Mouse (Mus musculus) spleen, embryonic (tissue): Measurements from ENCODE around the gene 2810408A11Rik.

Experiments
- CTCF ChIA-PET: fragments of 350-600 bp; sonication (Branson Sonifier 250); formaldehyde crosslinking; loops from one replicate; lab custom pipeline; 2022; lab: Charles Lee

Gene 2810408A11Rik

GRCm38 (mm10) chr11:69900471-69901405 is at the start of gene 2810408A11Rik, which contains the start of gene Neurl4:
Gene 2810408A11Rik, minus strand, starts transcription at chr11:69900987.
Gene Neurl4, plus strand, starts transcription at chr11:69901072.
- CTCF ChIA-PET = interaction anchor here (1.2 kb wide), 1 partner anchor 11 kb away, joined by 3 read pairs; no protein-coding TSS in a partner anchor

DNA sequence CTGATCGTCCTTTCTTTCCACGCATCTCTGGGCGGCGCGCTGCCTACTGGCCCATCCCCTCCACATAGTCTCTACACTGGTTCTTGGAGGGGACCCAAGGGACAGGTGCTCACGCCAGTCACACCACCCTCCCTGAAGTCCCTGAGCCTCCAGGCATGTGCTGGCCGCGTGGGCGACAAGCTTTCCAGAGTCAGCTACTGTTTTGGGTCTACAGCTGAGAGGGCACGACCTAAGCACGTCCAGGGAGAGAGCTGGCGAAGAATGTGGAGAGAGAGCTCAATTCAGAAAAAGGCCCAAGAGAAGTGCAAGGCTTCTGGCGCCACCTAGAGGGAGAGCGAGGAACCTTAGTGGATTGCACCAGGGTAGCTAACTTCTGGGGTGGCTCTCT is 48.0 kb upstream of the 2810408A11Rik start:
- CTCF ChIA-PET = interaction anchor here (0.7 to 2.0 kb wide), 3 partner anchors 16 to 68 kb away, joined by 3 to 8 read pairs (median 7); partner anchors contain the start of gene Kctd11

DNA sequence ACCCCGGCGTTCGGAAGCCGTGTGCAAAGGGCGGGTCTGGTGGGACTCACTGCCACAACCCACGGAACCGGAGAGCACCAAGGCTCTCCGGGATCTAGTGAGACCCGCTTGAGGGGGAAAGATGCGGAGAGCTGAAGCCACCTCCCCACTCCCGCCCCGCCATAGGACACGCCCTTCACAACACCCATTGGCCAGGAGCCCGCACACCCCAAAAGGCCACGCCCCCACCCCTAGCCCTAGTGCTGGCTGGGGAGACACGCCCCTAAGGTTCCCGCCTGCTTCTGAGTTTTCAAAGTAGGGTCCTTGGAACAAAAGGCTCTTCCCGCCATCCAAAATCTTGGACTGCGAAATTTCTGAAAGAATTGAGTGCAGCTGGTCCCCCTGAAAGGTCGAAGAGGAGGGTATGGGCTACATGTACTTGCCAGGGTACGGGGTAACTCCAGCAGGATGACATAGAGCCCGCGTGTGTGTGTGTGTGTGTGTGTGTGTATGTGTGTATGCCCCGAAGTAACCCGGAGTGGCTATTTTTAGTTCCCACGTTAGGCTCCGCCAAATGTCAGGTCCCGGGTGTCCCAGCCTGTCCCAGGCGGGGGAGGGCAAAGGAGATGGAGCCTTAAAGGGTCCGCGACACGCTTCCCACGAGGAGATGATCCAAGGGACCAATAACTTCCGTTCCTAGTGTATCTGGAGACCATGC is 47.4 kb upstream of the 2810408A11Rik start, which contains the start of gene Slc2a4:
Slc2a4 (minus strand) TSS at position 123 of the 697 bp plus-strand sequence.
- CTCF ChIA-PET = interaction anchor here (0.5 to 2.0 kb wide), 6 partner anchors 16 to 195 kb away, joined by 3 to 8 read pairs (median 3); partner anchors contain the start of genes Cldn7 and Kctd11

DNA sequence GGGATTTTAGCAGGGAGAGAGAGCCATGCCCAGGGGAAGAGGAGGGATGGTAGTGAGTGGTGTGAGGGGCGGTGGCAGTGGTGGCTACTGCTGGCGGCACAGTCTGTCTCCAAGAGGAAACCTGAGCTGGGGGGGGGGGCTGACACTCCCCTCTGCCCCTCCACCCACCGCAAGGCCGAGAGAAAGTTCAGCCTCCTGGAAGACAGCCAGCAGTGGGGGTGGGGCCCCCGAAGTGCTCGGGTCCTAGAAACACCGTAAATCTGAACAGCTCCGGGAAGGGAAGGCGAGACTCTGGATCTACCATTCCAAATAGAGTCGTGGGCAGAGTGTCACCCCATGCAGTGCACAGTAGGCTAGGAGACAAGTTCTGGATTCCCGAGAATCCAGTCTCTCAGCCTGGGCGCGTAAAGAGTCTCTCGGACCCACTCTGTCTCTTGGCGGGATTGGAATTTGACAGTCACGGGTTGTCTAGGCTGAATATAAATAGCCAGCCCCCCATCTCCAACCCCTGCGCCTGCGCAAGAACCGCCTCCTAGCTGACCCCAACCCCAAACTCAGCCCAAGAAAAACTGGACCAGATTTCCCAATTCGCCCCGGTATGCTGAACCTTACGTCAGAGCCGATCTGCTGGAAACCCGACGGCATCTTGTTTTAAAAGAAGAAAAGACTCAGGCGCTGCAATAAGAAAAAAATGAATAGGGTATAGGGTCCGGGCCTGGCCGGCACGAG is 46.7 kb upstream of the 2810408A11Rik start:
- CTCF ChIA-PET = interaction anchor here (0.6 to 2.0 kb wide), 7 partner anchors 13 to 365 kb away, joined by 3 to 20 read pairs (median 3); partner anchors contain the start of genes Cldn7 and Kctd11

GRCm38 (mm10) chr11:69945997-69946891 is 45.5 kb upstream of the 2810408A11Rik start:
- CTCF ChIA-PET = interaction anchor here (1.0 to 1.7 kb wide), 2 partner anchors 12 to 17 kb away, joined by 3 to 20 read pairs; no protein-coding TSS in a partner anchor

DNA sequence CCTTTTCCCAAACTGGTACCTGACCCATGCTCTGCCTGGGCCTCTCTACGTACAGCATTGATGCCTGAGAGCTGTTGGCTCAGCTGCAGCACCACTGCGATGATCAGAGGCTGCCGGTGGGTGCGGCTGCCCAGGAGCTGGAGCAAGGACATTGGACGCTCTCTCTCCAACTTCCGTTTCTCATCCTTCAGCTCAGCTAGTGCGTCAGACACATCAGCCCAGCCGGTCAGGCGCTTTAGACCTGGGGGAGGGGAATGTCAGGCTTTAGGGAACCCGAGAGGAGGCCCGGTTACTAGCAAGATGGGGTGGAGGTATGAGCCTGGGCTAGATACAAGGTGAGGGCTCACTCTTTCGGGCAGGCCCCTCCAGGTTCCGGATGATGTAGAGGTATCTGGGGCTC is 44.4 kb upstream of the 2810408A11Rik start:
- CTCF ChIA-PET = no interaction called here

DNA sequence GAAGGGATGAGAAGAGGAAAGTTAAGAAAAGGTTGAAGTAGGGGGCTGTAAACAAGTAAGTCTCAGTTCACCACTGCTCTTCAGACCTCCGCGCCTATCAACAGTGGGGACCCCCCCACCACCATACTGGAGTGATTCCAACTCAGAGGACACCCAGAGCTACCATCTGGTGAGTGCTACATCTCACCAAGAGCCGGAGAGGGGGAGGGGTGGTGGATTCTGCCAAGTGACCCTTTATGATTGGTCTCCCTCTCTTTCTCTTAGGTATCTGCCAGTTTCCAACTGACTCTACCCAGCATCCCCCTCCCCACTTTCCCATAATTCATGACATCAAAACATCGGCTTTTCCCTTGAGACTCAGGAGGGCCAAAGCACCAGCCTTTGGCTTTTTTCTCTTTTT is 40.2 kb upstream of the 2810408A11Rik start:
- CTCF ChIA-PET = no interaction called here

GRCm38 (mm10) chr11:69939731-69940130 is 38.9 kb upstream of the 2810408A11Rik start:
- CTCF ChIA-PET = no interaction called here

DNA sequence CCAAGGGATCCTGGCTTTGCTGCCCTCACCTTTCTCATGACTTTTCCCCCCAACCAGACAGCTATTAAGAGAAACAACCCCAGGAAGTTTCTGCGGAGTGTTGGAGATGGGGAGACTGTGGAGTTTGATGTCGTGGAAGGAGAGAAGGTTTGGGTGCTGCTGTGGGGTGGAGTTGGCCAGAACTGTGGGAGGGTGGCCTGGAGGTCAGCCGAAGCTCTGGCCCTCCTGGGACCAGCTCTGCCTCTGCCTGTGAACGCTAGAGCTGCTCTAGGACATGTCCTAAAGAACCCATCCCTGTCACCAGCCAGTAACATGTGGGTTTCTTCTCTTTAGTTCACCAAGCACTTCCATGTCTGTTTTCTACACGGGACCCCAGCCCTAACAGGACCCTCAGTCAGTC is 38.4 kb upstream of the 2810408A11Rik start:
- CTCF ChIA-PET = no interaction called here

GRCm38 (mm10) chr11:69938401-69938979 is 37.7 kb upstream of the 2810408A11Rik start:
- CTCF ChIA-PET = no interaction called here

DNA sequence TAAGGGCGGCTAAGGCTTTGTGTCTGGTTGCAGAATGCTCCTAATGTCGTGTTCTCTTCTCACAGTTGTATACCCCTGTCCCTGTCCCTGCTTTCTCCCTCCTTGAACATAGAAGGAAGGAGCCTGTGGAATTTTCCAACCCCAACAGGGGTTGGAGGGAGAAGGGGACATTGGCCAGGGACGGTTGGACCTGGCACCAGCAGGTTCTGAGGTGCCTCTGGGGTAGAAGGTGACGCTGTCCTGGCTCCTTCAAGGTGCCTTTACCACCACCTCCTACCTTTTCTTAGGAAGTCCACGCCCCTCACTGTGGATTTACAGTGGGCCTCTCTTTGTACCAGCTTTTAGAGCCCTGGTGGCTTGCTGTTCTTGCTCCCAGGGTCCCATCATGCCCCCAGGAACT is 37.0 kb upstream of the 2810408A11Rik start:
- CTCF ChIA-PET = interaction anchor here (0.5 kb wide), 1 partner anchor 84 kb away, joined by 15 read pairs; no protein-coding TSS in a partner anchor

DNA sequence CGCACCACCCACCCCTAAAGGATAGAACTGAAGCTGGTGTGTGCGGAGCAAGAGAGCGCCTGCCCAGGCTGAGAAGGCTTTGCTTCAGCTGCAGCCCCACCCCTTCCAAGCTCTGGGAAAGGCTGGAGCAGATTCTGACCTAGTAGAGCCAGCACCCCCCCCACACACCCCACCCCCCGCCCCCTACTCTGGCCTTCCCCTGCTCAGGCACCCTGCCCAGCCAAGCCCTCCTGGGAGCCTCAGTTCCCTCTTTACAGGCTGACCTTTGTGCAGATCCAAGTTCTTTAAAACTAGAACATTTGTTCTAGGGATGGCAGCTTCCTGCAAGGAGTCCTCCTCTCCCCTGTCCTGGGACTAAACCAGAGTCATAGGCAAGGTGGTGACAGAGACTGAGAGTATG is 36.6 kb upstream of the 2810408A11Rik start:
- CTCF ChIA-PET = interaction anchor here (0.5 kb wide), 1 partner anchor 84 kb away, joined by 15 read pairs; no protein-coding TSS in a partner anchor

DNA sequence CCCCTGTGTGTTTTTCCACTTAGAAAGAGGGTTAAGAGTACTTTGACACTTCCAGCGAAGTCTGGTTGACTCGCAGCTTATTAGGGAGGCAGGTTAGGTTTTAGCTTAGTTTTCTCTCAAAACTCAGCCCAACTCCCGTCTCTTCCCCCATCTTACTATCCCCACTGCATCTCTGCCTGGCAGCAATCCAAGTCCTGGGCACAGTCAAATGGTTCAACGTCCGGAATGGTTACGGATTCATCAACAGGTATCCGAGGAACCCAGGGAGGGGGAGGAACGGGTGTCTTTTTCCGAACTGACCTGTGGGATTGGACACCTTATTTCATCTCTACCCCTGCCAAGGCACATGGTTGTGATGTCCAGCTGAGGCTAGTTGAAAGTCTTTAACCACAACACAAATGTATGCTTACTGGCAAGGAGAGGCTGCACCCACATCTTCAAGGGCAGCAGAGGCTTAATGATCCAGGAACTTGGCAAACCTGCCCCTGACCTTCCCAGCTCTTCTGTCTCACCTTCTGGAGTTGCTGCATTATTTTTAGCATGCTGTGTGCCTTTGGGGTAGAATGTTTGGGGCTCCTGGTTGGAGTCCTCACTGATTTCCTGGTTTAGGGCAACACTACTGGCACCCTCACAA is 36.0 kb upstream of the 2810408A11Rik start:
- CTCF ChIA-PET = interaction anchor here (0.5 to 0.6 kb wide), 2 partner anchors 15 to 85 kb away, joined by 3 to 15 read pairs; no protein-coding TSS in a partner anchor

DNA sequence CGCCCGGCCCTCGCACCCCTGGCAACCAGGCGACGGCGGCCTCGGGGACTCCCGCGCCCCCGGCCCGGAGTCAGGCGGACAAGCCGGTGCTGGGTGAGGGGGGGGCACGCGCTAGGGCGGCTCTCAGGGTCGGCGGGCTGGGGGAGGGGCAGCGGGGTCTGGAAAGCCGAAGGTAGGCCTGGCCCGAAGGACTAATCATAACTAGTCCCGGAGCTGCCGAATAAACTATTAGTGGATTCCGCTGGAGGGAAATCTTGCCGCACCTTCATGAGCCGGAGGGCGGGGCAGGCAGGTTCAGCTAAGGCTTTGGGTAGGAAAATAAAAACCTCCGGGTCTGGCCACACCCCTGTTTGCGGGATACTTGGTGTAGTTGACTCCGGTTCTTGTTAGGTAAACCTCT is 35.4 kb upstream of the 2810408A11Rik start:
- CTCF ChIA-PET = interaction anchor here (0.5 to 0.6 kb wide), 2 partner anchors 15 to 205 kb away, joined by 3 to 7 read pairs; no protein-coding TSS in a partner anchor

DNA sequence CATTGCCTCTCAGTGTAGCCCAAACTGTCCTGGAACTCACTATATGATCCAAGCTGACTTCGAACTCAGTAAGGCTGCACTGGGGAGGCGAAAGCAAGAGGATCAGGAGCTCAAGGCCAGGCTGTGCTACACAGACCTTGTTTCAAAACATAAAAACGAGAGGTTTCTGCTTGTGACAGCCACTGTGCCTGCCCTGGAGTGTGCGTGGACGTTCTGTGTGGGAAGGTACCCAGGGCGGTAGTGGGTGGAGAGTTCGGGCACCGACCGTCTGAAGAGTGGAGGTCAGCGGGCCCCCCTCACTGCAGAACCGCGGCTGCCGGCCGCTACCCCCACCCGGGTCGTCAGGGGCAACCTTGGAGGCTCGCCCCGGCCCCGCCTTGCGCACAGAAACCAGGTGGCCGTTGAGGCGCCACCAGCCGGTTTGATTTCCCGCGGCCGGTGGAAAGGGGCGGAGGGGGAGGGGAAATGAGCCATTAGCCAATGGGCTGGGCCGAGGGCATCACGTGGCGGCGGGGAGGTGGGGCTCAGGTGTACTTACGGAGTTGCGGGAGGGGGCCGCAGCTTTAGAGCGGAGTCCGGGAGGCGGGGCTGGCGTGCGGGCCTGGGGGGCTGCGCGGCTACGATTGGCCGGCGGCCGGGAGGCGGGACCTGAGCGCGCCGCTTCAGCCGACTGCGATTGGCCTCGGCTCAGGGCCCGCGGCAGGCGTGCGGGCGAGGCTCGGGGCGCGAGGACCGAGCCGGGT is 34.5 kb upstream of the 2810408A11Rik start, which contains the start of gene Ybx2:
Ybx2 (plus strand) TSS at position 660 of the 743 bp plus-strand sequence.
- CTCF ChIA-PET = interaction anchor here (0.5 to 2.0 kb wide), 4 partner anchors 12 to 204 kb away, joined by 3 to 20 read pairs (median 5); no protein-coding TSS in a partner anchor

DNA sequence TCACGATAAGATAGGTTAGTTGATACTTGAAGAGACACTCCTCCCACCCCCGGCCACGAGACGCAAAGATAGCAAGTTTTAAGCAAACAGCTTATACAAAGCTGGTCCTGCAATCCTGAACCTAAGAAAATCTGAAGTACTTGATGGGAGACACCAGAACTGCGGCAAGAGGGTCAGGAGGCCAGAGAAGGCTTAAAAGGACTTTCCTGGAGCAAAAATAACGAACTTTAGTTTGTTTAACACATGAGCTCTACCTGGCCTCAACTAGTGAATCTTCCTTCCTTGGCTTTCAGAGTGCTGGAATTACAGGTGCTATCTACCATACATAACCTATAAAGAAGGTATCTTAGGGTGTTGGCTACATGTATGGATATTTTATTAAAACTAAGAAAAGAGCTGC is 33.9 kb upstream of the 2810408A11Rik start:
- CTCF ChIA-PET = interaction anchor here (0.6 to 2.0 kb wide), 3 partner anchors 12 to 142 kb away, joined by 3 to 20 read pairs (median 3); no protein-coding TSS in a partner anchor

DNA sequence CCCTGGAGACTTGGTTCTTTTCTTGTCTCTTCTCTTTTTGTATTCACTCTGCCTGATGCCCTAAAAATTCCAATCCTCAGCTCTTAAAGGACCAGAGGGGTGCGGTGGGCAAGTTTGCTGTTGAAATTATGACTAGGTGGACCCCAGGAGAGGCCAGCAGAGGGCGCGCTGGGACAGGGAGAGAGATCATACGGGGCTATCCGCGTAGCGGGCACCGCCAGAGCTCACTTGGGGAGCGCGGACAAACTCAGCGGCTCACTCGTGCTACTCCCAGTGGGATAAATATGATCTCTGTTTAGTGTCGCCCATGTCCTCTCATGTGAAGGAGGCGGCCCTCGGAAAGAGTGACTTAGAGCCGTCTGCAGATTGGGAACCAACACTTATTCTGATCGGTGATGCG is 33.4 kb upstream of the 2810408A11Rik start:
- CTCF ChIA-PET = interaction anchor here (0.5 to 2.0 kb wide), 6 partner anchors 13 to 204 kb away, joined by 3 to 20 read pairs (median 3); partner anchors contain the start of gene Tmem102
